Mouse (Mus musculus) embryonic facial prominence, embryonic 10.5 days (tissue): ENCODE measurements around the gene Foxo6. TPM values are rescaled to one million over a fixed set of nuclear protein-coding genes. Genes with fewer than 3 reads are reported as not detected.

Experiments used
- DNase-seq: peaks from one replicate; pipeline ENCODE4 v3.0.0-alpha.2; 2017; ENCODE audit warnings: low spot score
- H3K27ac ChIP-seq: fragments of 300-500 bp; sonication (generic); replicated peaks from 2 replicates; pipeline ENCODE4 v1.5.1; 2016; ENCODE audit warnings: mild to moderate bottlenecking
- H3K27me3 ChIP-seq: fragments of 300-500 bp; sonication (generic); replicated peaks from 2 replicates; pipeline ENCODE4 v1.6.1; 2016; ENCODE audit warnings: low read depth, mild to moderate bottlenecking; ENCODE audit not compliant: poor library complexity, severe bottlenecking
- H3K36me3 ChIP-seq: fragments of 300-500 bp; sonication (generic); replicated peaks from 2 replicates; pipeline ENCODE4 v1.6.1; 2016; ENCODE audit warnings: mild to moderate bottlenecking, moderate library complexity
- H3K4me1 ChIP-seq: fragments of 300-500 bp; sonication (generic); 2 replicates; pipeline ENCODE4 v1.6.1; 2016
- H3K4me3 ChIP-seq: fragments of 300-500 bp; sonication (generic); 2 replicates; pipeline ENCODE4 v1.5.1; 2016; ENCODE audit warnings: mild to moderate bottlenecking, moderate library complexity
- H3K9me3 ChIP-seq: fragments of 300-500 bp; sonication (generic); 2 replicates; pipeline ENCODE4 v1.6.1; 2016; ENCODE audit warnings: mild to moderate bottlenecking
- WGBS: fragments of 180-500 bp; shearing (Covaris S2); methylation state at CpG from one replicate; pipeline ENCODE4 v1.1.7; 2016; 5-methylcytosine and 5-hydroxymethylcytosine counted together
- polyA plus RNA-seq: library from polyadenylated mRNA; unstranded; fragments of >200 nt; fragmentation: Nextera tagmentation; extraction: Ambion mirVana; gene quantifications from 2 replicates; pipeline ENCODE4 v1.2.1, GENCODE M21; 2016

Gene Foxo6
- polyA plus RNA-seq, 1 experiment from 2014 or later, result 0.21 TPM

- Histone ChIP-seq H3K4me1 (peaks cover 43% of the 10 kb centered on the region), H3K4me3 (no peak overlapping the region), H3K36me3 (no peaks in the 10 kb centered on the region), H3K27me3 (peaks cover 98% of the 10 kb centered on the region), H3K27ac (no peak overlapping the region), H3K9me3 (no peaks in the 10 kb centered on the region)
- WGBS, result 71% methylated on average over 3 of the region's 3 CpGs
- no peak for DNase-seq
Measured at GRCm38 (mm10) chr4:120281011-120281410, 6.1 kb downstream of the Foxo6 start.

GRCm38 (mm10) chr4:120280432-120280831 is 6.7 kb downstream of the Foxo6 start:
- 85% methylated on average over 12 of the region's 12 CpGs for WGBS
- DNase-seq, result no peak
- H3K27me3 ChIP-seq, result peaks cover 98% of the 10 kb centered on the region
- no peaks in the 10 kb centered on the region for H3K9me3 ChIP-seq
- H3K36me3 ChIP-seq, result no peaks in the 10 kb centered on the region
- H3K4me1 ChIP-seq, result peaks cover 40% of the 10 kb centered on the region
- H3K4me3 ChIP-seq, result no peak overlapping the region
- no peak overlapping the region for H3K27ac ChIP-seq

- Histone ChIP-seq H3K27me3 (peaks cover 98% of the 10 kb centered on the region), H3K36me3 (no peaks in the 10 kb centered on the region), H3K4me1 (peaks cover 28% of the 10 kb centered on the region), H3K4me3 (no peak overlapping the region), H3K27ac (no peak overlapping the region), H3K9me3 (no peaks in the 10 kb centered on the region)
- 49% methylated on average over 4 of the region's 4 CpGs for WGBS
- DNase-seq, result peak; percentile 43
Measured at GRCm38 (mm10) chr4:120277255-120277928, 9.8 kb downstream of the Foxo6 start.

- WGBS, result 71% methylated on average over 9 of the region's 9 CpGs
- Histone ChIP-seq H3K27me3 (peaks cover 98% of the 10 kb centered on the region), H3K27ac (no peak overlapping the region), H3K36me3 (no peaks in the 10 kb centered on the region), H3K9me3 (no peaks in the 10 kb centered on the region), H3K4me1 (peaks cover 16% of the 10 kb centered on the region), H3K4me3 (no peak overlapping the region)
- DNase-seq, result no peak
Measured at GRCm38 (mm10) chr4:120275487-120275886, 11.7 kb downstream of the Foxo6 start.

- DNase-seq, result no peak
- 68% methylated on average over 7 of the region's 7 CpGs for WGBS
- no peak overlapping the region for H3K4me3 ChIP-seq
- no peak overlapping the region for H3K27ac ChIP-seq
- peaks cover 98% of the 10 kb centered on the region for H3K27me3 ChIP-seq
- peaks cover 14% of the 10 kb centered on the region for H3K4me1 ChIP-seq
- no peaks in the 10 kb centered on the region for H3K9me3 ChIP-seq
- H3K36me3 ChIP-seq, result no peaks in the 10 kb centered on the region
Measured at GRCm38 (mm10) chr4:120273594-120273993, 13.6 kb downstream of the Foxo6 start.

GRCm38 (mm10) chr4:120271886-120272580 is 15.1 kb downstream of the Foxo6 start:
- Histone ChIP-seq H3K27ac (no peak overlapping the region), H3K27me3 (peaks cover 98% of the 10 kb centered on the region), H3K4me1 (peaks cover 21% of the 10 kb centered on the region), H3K9me3 (no peaks in the 10 kb centered on the region), H3K36me3 (no peaks in the 10 kb centered on the region), H3K4me3 (no peak overlapping the region)
- DNase-seq, result no peak
- whole genome bisulfite sequencing, result 78% methylated on average over 6 of the region's 6 CpGs

- Histone ChIP-seq H3K36me3 (no peaks in the 10 kb centered on the region), H3K27me3 (peaks cover 100% of the 10 kb centered on the region), H3K9me3 (no peaks in the 10 kb centered on the region), H3K27ac (no peak overlapping the region), H3K4me1 (peaks cover 21% of the 10 kb centered on the region), H3K4me3 (no peak overlapping the region)
- 63% methylated on average over 8 of the region's 8 CpGs for WGBS
- DNase-seq, result no peak
Measured at GRCm38 (mm10) chr4:120271208-120271607, 15.9 kb downstream of the Foxo6 start.

- Histone ChIP-seq H3K9me3 (no peaks in the 10 kb centered on the region), H3K36me3 (no peaks in the 10 kb centered on the region), H3K4me1 (peaks cover 21% of the 10 kb centered on the region), H3K4me3 (no peak overlapping the region), H3K27me3 (peaks cover 100% of the 10 kb centered on the region), H3K27ac (no peak overlapping the region)
- DNase-seq, result no peak
- 21% methylated on average over 4 of the region's 4 CpGs for WGBS
Measured at GRCm38 (mm10) chr4:120270937-120271199, 16.3 kb downstream of the Foxo6 start.

GRCm38 (mm10) chr4:120270148-120270936 is 16.8 kb downstream of the Foxo6 start:
- H3K4me1 ChIP-seq, result peaks cover 21% of the 10 kb centered on the region

GRCm38 (mm10) chr4:120269426-120269825 is 17.7 kb downstream of the Foxo6 start:
- Histone ChIP-seq H3K4me1 (peaks cover 21% of the 10 kb centered on the region), H3K36me3 (no peaks in the 10 kb centered on the region), H3K27ac (no peak overlapping the region), H3K27me3 (peaks cover 100% of the 10 kb centered on the region), H3K4me3 (no peak overlapping the region; the same call in 1 of the 2 replicates), H3K9me3 (no peaks in the 10 kb centered on the region)
- DNase-seq, result no peak
- WGBS, result 12% methylated on average over 9 of the region's 9 CpGs

More at GRCm38 (mm10) chr4:120270148-120270936, 16.8 kb downstream of the Foxo6 start:
- no peak overlapping the region for H3K27ac ChIP-seq
- 72% methylated on average over 4 of the region's 4 CpGs for WGBS
- H3K36me3 ChIP-seq, result no peaks in the 10 kb centered on the region
- H3K4me3 ChIP-seq, result no peak overlapping the region
- no peak for DNase-seq
- no peaks in the 10 kb centered on the region for H3K9me3 ChIP-seq
- H3K27me3 ChIP-seq, result peaks cover 100% of the 10 kb centered on the region

- Histone ChIP-seq H3K4me3 (peak overlapping the region; percentile 52), H3K9me3 (no peaks in the 10 kb centered on the region), H3K36me3 (no peaks in the 10 kb centered on the region), H3K4me1 (peaks cover 30% of the 10 kb centered on the region), H3K27ac (no peak overlapping the region), H3K27me3 (peaks cover 100% of the 10 kb centered on the region)
- 1% methylated on average over 112 of the region's 112 CpGs for WGBS
- peak; percentile 59 for DNase-seq
Measured at GRCm38 (mm10) chr4:120268214-120269061, 18.7 kb downstream of the Foxo6 start.

- DNase-seq, result no peak
- 4% methylated on average over 25 of the region's 25 CpGs for WGBS
- peaks cover 100% of the 10 kb centered on the region for H3K27me3 ChIP-seq
- no peak overlapping the region for H3K27ac ChIP-seq
- peaks cover 38% of the 10 kb centered on the region for H3K4me1 ChIP-seq
- no peaks in the 10 kb centered on the region for H3K9me3 ChIP-seq
- peak overlapping the region; percentile 52 for H3K4me3 ChIP-seq
- no peaks in the 10 kb centered on the region for H3K36me3 ChIP-seq
Measured at GRCm38 (mm10) chr4:120267683-120268082, 19.5 kb downstream of the Foxo6 start.
